Mouse (Mus musculus): Measurements from ENCODE around the gene Ano10.

GRCm38 (mm10) chr9:122245471-122245870, 48.8 kb downstream of the Ano10 start:
- TF ChIP-seq CTCF (conservative IDR thresholded peaks at IDR 0.05; ENCODE audit: insufficient read depth, insufficient read length, low read depth, low read length) = no peak
- no peak for TF ChIP-seq POLR2A (IDR thresholded peaks at IDR 0.05; ENCODE audit: low read depth, low read length)

Measured in kidney, adult 2 months (tissue).